Mouse (Mus musculus): Measurements from ENCODE around the gene Lyrm4. TPM values are rescaled to one million over a fixed set of nuclear protein-coding genes. Genes with fewer than 3 reads are reported as not detected.
"Not testable (repeated sequence)": the region's sequence is repeated elsewhere in the genome, so short reads cannot be mapped to it uniquely, and the experiment has no call there.

Lyrm4 gene
- polyA plus RNA-seq, 1 experiment from 2014 or later, result 25.7 TPM

- no peaks in the 10 kb centered on the region for H3K36me3 ChIP-seq
- ATAC-seq, result 0 out of 2 replicates have a peak, but pooled peaks have one; percentile 43
- H3K27me3 ChIP-seq (replicated peaks), result no peaks in the 10 kb centered on the region
- H3K4me3 ChIP-seq (replicated peaks), result no peak overlapping the region
- no peaks in the 10 kb centered on the region for H3K9me3 ChIP-seq
- WGBS, result 60% methylated on average over 10 of the region's 10 CpGs
- H3K4me2 ChIP-seq (replicated peaks), result no peak overlapping the region
- H3K27ac ChIP-seq, result no peak overlapping the region
- H3K9ac ChIP-seq, result no peak overlapping the region
- no peaks in the 10 kb centered on the region for H3K4me1 ChIP-seq (replicated peaks)
Observed at GRCm38 (mm10) chr13:36019309-36020274, 97.7 kb downstream of the Lyrm4 start.

- Histone ChIP-seq H3K27me3 (replicated peaks) (no peaks in the 10 kb centered on the region), H3K36me3 (no peaks in the 10 kb centered on the region), H3K9me3 (no peaks in the 10 kb centered on the region), H3K4me2 (replicated peaks) (no peak overlapping the region), H3K9ac (no peak overlapping the region), H3K27ac (no peak overlapping the region), H3K4me3 (replicated peaks) (no peak overlapping the region), H3K4me1 (replicated peaks) (no peaks in the 10 kb centered on the region)
- 55% methylated on average over 2 of the region's 2 CpGs for WGBS
- no peak for ATAC-seq
Observed at GRCm38 (mm10) chr13:36018017-36018416, 99.3 kb downstream of the Lyrm4 start.

GRCm38 (mm10) chr13:36015636-36016035 lies 101.7 kb downstream of the Lyrm4 start:
- Histone ChIP-seq H3K27me3 (replicated peaks) (no peaks in the 10 kb centered on the region), H3K9me3 (no peaks in the 10 kb centered on the region), H3K36me3 (no peaks in the 10 kb centered on the region), H3K9ac (no peak overlapping the region), H3K4me3 (replicated peaks) (no peak overlapping the region), H3K27ac (no peak overlapping the region), H3K4me1 (replicated peaks) (no peaks in the 10 kb centered on the region), H3K4me2 (replicated peaks) (no peak overlapping the region)
- peak; percentile 83 for ATAC-seq
- WGBS, result 59% methylated on average over 3 of the region's 3 CpGs

- Histone ChIP-seq H3K27me3 (replicated peaks) (no peaks in the 10 kb centered on the region), H3K4me2 (replicated peaks) (no peak overlapping the region), H3K9ac (no peak overlapping the region), H3K27ac (no peak overlapping the region), H3K4me3 (replicated peaks) (no peak overlapping the region), H3K4me1 (replicated peaks) (no peaks in the 10 kb centered on the region), H3K9me3 (no peaks in the 10 kb centered on the region), H3K36me3 (no peaks in the 10 kb centered on the region)
- no peak for ATAC-seq
- WGBS, result 58% methylated on average over 2 of the region's 2 CpGs
Observed at GRCm38 (mm10) chr13:36009981-36010380, 107.3 kb downstream of the Lyrm4 start.

- no peaks in the 10 kb centered on the region for H3K36me3 ChIP-seq
- H3K9ac ChIP-seq, result no peak overlapping the region
- H3K4me2 ChIP-seq (replicated peaks), result no peak overlapping the region
- 62% methylated on average over 1 of the region's 1 CpGs for WGBS
- no peak overlapping the region for H3K4me3 ChIP-seq (replicated peaks)
- no peak overlapping the region for H3K27ac ChIP-seq
- 0 out of 2 replicates have a peak, but pooled peaks cover under 1% of the 10 kb centered on the region for H3K4me1 ChIP-seq (replicated peaks)
- H3K9me3 ChIP-seq, result no peaks in the 10 kb centered on the region
- no peaks in the 10 kb centered on the region for H3K27me3 ChIP-seq (replicated peaks)
- no peak for ATAC-seq
Observed at GRCm38 (mm10) chr13:36000798-36001197, 116.5 kb downstream of the Lyrm4 start.

GRCm38 (mm10) chr13:35997606-35998005 lies 119.7 kb downstream of the Lyrm4 start:
- H3K9me3 ChIP-seq, result no peaks in the 10 kb centered on the region
- H3K4me2 ChIP-seq (replicated peaks), result no peak overlapping the region
- H3K27ac ChIP-seq, result no peak overlapping the region
- no peak for ATAC-seq
- WGBS, result 90% methylated on average over 4 of the region's 4 CpGs
- 0 out of 2 replicates have a peak, but pooled peaks cover 7% of the 10 kb centered on the region for H3K4me1 ChIP-seq (replicated peaks)
- no peak overlapping the region for H3K4me3 ChIP-seq (replicated peaks)
- H3K36me3 ChIP-seq, result no peaks in the 10 kb centered on the region
- no peaks in the 10 kb centered on the region for H3K27me3 ChIP-seq (replicated peaks)
- no peak overlapping the region for H3K9ac ChIP-seq

GRCm38 (mm10) chr13:35995696-35996426 lies 121.5 kb downstream of the Lyrm4 start:
- Histone ChIP-seq H3K27ac (no peak overlapping the region), H3K9ac (no peak overlapping the region), H3K4me3 (replicated peaks) (no peak overlapping the region), H3K4me2 (replicated peaks) (no peak overlapping the region), H3K9me3 (no peaks in the 10 kb centered on the region), H3K36me3 (no peaks in the 10 kb centered on the region), H3K27me3 (replicated peaks) (no peaks in the 10 kb centered on the region), H3K4me1 (replicated peaks) (0 out of 2 replicates have a peak, but pooled peaks cover 7% of the 10 kb centered on the region)
- no peak for ATAC-seq
- WGBS, result 63% methylated on average over 2 of the region's 2 CpGs

GRCm38 (mm10) chr13:35995231-35995630 lies 122.1 kb downstream of the Lyrm4 start:
- H3K27ac ChIP-seq, result no peak overlapping the region
- H3K36me3 ChIP-seq, result no peaks in the 10 kb centered on the region
- H3K9ac ChIP-seq, result no peak overlapping the region
- no peak for ATAC-seq
- no peaks in the 10 kb centered on the region for H3K27me3 ChIP-seq (replicated peaks)
- 0 out of 2 replicates have a peak, but pooled peaks cover 7% of the 10 kb centered on the region for H3K4me1 ChIP-seq (replicated peaks)
- 77% methylated on average over 3 of the region's 3 CpGs for WGBS
- H3K4me3 ChIP-seq (replicated peaks), result no peak overlapping the region
- H3K9me3 ChIP-seq, result no peaks in the 10 kb centered on the region
- no peak overlapping the region for H3K4me2 ChIP-seq (replicated peaks)

GRCm38 (mm10) chr13:35994067-35994466 lies 123.3 kb downstream of the Lyrm4 start:
- no peaks in the 10 kb centered on the region for H3K9me3 ChIP-seq
- no peaks in the 10 kb centered on the region for H3K27me3 ChIP-seq (replicated peaks)
- H3K4me3 ChIP-seq (replicated peaks), result no peak overlapping the region
- no peaks in the 10 kb centered on the region for H3K36me3 ChIP-seq
- 59% methylated on average over 8 of the region's 8 CpGs for WGBS
- no peak overlapping the region for H3K27ac ChIP-seq
- no peak overlapping the region for H3K4me2 ChIP-seq (replicated peaks)
- peak; percentile 28; the same call in 1 of the 2 replicates for ATAC-seq
- H3K9ac ChIP-seq, result no peak overlapping the region
- peaks cover 7% of the 10 kb centered on the region; the same call in 1 of the 2 replicates for H3K4me1 ChIP-seq (replicated peaks)

GRCm38 (mm10) chr13:35991185-35991584 lies 126.1 kb downstream of the Lyrm4 start:
- not testable (repeated sequence) for H3K4me2 ChIP-seq (replicated peaks); H3K9ac ChIP-seq; H3K27ac ChIP-seq; H3K9me3 ChIP-seq; ATAC-seq; H3K36me3 ChIP-seq; H3K4me1 ChIP-seq (replicated peaks); H3K27me3 ChIP-seq (replicated peaks); H3K4me3 ChIP-seq (replicated peaks)
- 96% methylated on average over 21 of the region's 21 CpGs for WGBS

- H3K27ac ChIP-seq, result no peak overlapping the region
- no peaks in the 10 kb centered on the region for H3K27me3 ChIP-seq (replicated peaks)
- ATAC-seq, result no peak
- peaks cover 4% of the 10 kb centered on the region; the same call in 1 of the 2 replicates for H3K4me1 ChIP-seq (replicated peaks)
- no peak overlapping the region for H3K9ac ChIP-seq
- H3K36me3 ChIP-seq, result no peaks in the 10 kb centered on the region
- no peak overlapping the region for H3K4me2 ChIP-seq (replicated peaks)
- H3K9me3 ChIP-seq, result no peaks in the 10 kb centered on the region
- no peak overlapping the region for H3K4me3 ChIP-seq (replicated peaks)
- 66% methylated on average over 3 of the region's 3 CpGs for WGBS
Observed at GRCm38 (mm10) chr13:35989329-35989728, 128.0 kb downstream of the Lyrm4 start.

- Histone ChIP-seq H3K27ac (no peak overlapping the region), H3K9ac (no peak overlapping the region), H3K36me3 (no peaks in the 10 kb centered on the region), H3K4me3 (replicated peaks) (no peak overlapping the region), H3K4me1 (replicated peaks) (no peaks in the 10 kb centered on the region), H3K9me3 (no peaks in the 10 kb centered on the region), H3K27me3 (replicated peaks) (no peaks in the 10 kb centered on the region), H3K4me2 (replicated peaks) (no peak overlapping the region)
- peak; percentile 49; the same call in 1 of the 2 replicates for ATAC-seq
- WGBS, result 80% methylated on average over 6 of the region's 6 CpGs
Observed at GRCm38 (mm10) chr13:35982985-35983384, 134.3 kb downstream of the Lyrm4 start.

Measured in intestine, embryonic 15.5 days (tissue).